16 mouse cellular contexts compared by ENCODE assay signal in genomic region chr3:145554388-145554787, GRCm38 (mm10).
"Had no signal": no experiment of that assay in that cellular context is flagged by ENCODE, and none has a peak within 500 bp of the region (broad histone marks: within the 10 kb centered on the region; RNA-seq: fewer than 3 reads in every experiment).

No protein-coding gene starts in this region.

- H3K4me2 ChIP-seq: neural tube, embryonic 13.5 days; neural tube, embryonic 15.5 days; stomach, embryonic 15.5 days had no signal

- H3K9ac ChIP-seq: neural tube, embryonic 13.5 days; neural tube, embryonic 15.5 days; stomach, embryonic 15.5 days had no signal

- H3K4me1 ChIP-seq: neural tube, embryonic 13.5 days; stomach, embryonic 15.5 days had no signal

- H3K4me3 ChIP-seq: neural tube, embryonic 13.5 days; neural tube, embryonic 15.5 days; stomach, embryonic 15.5 days had no signal

- H3K36me3 ChIP-seq: neural tube, embryonic 13.5 days; neural tube, embryonic 15.5 days; stomach, embryonic 15.5 days had no signal

- H3K27ac ChIP-seq: neural tube, embryonic 13.5 days; neural tube, embryonic 15.5 days; stomach, embryonic 15.5 days; stomach, postnatal 0 days had no signal

- DNase-seq: retina, postnatal 1 day; right cerebral cortex, adult 18-20 months; right cerebral cortex, postnatal 14 days; right cerebral cortex, postnatal 25 days; right cerebral cortex, postnatal 4 days; spleen, adult 18-20 months; thymus, adult 18-20 months; thymus, adult 2 months; thymus, postnatal 14 days; thymus, postnatal 25 days; thymus, postnatal 36 days; thymus, postnatal 4 days had no signal

- H3K27me3 ChIP-seq: neural tube, embryonic 13.5 days; neural tube, embryonic 15.5 days; stomach, embryonic 15.5 days had no signal

- H3K9me3 ChIP-seq: neural tube, embryonic 13.5 days; neural tube, embryonic 15.5 days; stomach, embryonic 15.5 days had no signal
